In the genomic region with DNA sequence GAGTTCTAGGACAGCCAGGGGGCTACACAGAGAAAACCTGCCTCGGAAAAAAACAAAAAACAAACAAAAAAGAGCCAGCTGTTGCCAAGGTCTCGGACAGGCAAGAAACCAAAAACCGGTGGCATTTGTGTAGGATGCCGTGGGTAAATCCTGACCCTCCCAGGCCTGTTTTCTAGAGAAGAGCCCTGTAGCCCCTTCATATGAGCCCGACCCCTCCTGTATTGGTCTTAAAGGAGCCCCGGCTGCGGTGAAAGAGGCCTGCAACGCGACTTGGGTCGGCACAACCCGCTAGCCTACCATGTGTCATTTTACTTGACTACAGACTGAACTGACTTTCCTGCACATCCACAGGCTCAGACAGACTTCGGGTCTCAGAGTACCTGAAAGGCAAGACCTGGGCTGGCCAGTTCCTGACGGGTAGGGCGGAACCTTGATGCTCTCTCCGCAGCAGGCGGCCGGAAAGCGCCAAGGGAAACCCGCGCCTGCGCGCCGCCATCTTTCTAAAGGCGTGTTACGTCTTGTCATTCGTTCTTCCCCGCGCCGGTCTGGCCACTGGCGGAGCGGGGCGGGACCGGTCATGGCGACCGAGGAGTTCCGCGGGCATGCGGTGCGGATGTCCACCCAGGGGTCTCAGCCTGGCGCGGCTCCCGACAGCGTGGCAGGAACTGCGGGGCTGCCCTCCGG, we compare ENCODE assay signal across 8 mouse cellular contexts. TPM values are rescaled to one million over a fixed set of nuclear protein-coding genes. Genes with fewer than 3 reads are reported as not detected.
DNase-seq lines count a peak whose midpoint lies in the region; ATAC-seq and TF ChIP-seq lines count a peak whose summit lies in the region.

Fam219b (plus strand) TSS at position 485 of the 684 bp plus-strand sequence.

- H3K79me2 ChIP-seq in C2C12 (ENCODE audit: control insufficient read depth, insufficient read depth): peaks cover 16% of the 10 kb centered on the region

- TF ChIP-seq POLR2A in embryonic fibroblast, embryonic 13.5 days (IDR thresholded peaks at IDR 0.05; ENCODE audit: low read depth, low read length): peak; percentile 82

- 4% methylated on average over 45 of the region's 45 CpGs for WGBS in heart, embryonic 10.5 days
- 2% methylated on average over 45 of the region's 45 CpGs for WGBS in kidney, embryonic 15.5 days
- 2% methylated on average over 45 of the region's 45 CpGs for WGBS in limb, embryonic 15.5 days
- 2% methylated on average over 45 of the region's 45 CpGs for WGBS in midbrain, postnatal 0 days

- DNase-seq in brain, adult 2 months (ENCODE audit: low read depth, low spot score): peak; percentile 95
- DNase-seq in heart, embryonic 10.5 days (ENCODE audit: low spot score): peak; percentile 96
- DNase-seq in midbrain, postnatal 0 days (ENCODE audit: low spot score): peak; percentile 95
- DNase-seq in spleen, postnatal 10 days (ENCODE audit: low spot score in 2 of 2): peak; percentile 86 to 93

- H3K9me3 ChIP-seq in heart, embryonic 10.5 days: no peaks in the 10 kb centered on the region
- H3K9me3 ChIP-seq in kidney, embryonic 15.5 days (replicated peaks): no peaks in the 10 kb centered on the region
- no peaks in the 10 kb centered on the region for H3K9me3 ChIP-seq in limb, embryonic 15.5 days
- H3K9me3 ChIP-seq in midbrain, postnatal 0 days (ENCODE audit: low read length): no peaks in the 10 kb centered on the region

- peak within 1 kb of the TSS; percentile 66 for H3K4me3 ChIP-seq in C2C12 (ENCODE audit: insufficient read depth, poor library complexity, severe bottlenecking)
- H3K4me3 ChIP-seq in embryonic fibroblast, embryonic 13.5 days (ENCODE audit: insufficient read depth, low read length): peak within 1 kb of the TSS; percentile 93
- peak within 1 kb of the TSS; percentile 92 for H3K4me3 ChIP-seq in heart, embryonic 10.5 days
- peak within 1 kb of the TSS; percentile 76 for H3K4me3 ChIP-seq in kidney, embryonic 15.5 days (replicated peaks)
- H3K4me3 ChIP-seq in limb, embryonic 15.5 days: peak within 1 kb of the TSS; percentile 91
- H3K4me3 ChIP-seq in midbrain, postnatal 0 days (ENCODE audit: low read depth, low read length): peak within 1 kb of the TSS; percentile 72

- no peak for TF ChIP-seq CTCF in C2C12 (IDR thresholded peaks at IDR 0.05; ENCODE audit: control insufficient read depth, insufficient read depth, insufficient read length)
- no peak for TF ChIP-seq CTCF in embryonic fibroblast, embryonic 13.5 days (IDR thresholded peaks at IDR 0.05; ENCODE audit: borderline replicate concordance, insufficient read depth, low read length)
- no peak for TF ChIP-seq CTCF in midbrain, postnatal 0 days (IDR thresholded peaks at IDR 0.05)

- peaks cover 53% of the 10 kb centered on the region for H3K36me3 ChIP-seq in C2C12 (ENCODE audit: control insufficient read depth, insufficient read depth)
- H3K36me3 ChIP-seq in heart, embryonic 10.5 days: peaks cover 59% of the 10 kb centered on the region
- peaks cover 65% of the 10 kb centered on the region for H3K36me3 ChIP-seq in kidney, embryonic 15.5 days
- peaks cover 44% of the 10 kb centered on the region for H3K36me3 ChIP-seq in limb, embryonic 15.5 days
- peaks cover 30% of the 10 kb centered on the region for H3K36me3 ChIP-seq in midbrain, postnatal 0 days (ENCODE audit: insufficient read depth, low read length)

- peaks cover 9% of the 10 kb centered on the region for H3K79me3 ChIP-seq in C2C12 (ENCODE audit: low read depth)

- H3K27ac ChIP-seq in embryonic fibroblast, embryonic 13.5 days (ENCODE audit: insufficient read depth, low read length): peak within 1 kb of the TSS; percentile 21; the same call in 1 of the 2 replicates
- H3K27ac ChIP-seq in heart, embryonic 10.5 days: peak within 1 kb of the TSS; percentile 95
- peak within 1 kb of the TSS; percentile 82 for H3K27ac ChIP-seq in kidney, embryonic 15.5 days
- peak within 1 kb of the TSS; percentile 89 for H3K27ac ChIP-seq in limb, embryonic 15.5 days
- peak within 1 kb of the TSS; percentile 86 for H3K27ac ChIP-seq in midbrain, postnatal 0 days (ENCODE audit: low read depth, low read length)

- H3K9ac ChIP-seq in kidney, embryonic 15.5 days: peak within 1 kb of the TSS; percentile 82
- peak within 1 kb of the TSS; percentile 86 for H3K9ac ChIP-seq in limb, embryonic 15.5 days
- H3K9ac ChIP-seq in midbrain, postnatal 0 days (replicated peaks; ENCODE audit: low read length, poor library complexity, severe bottlenecking): peak within 1 kb of the TSS; percentile 83

- no peaks in the 10 kb centered on the region for H3K27me3 ChIP-seq in C2C12 (ENCODE audit: control insufficient read depth, insufficient read depth, insufficient read length)
- H3K27me3 ChIP-seq in heart, embryonic 10.5 days (ENCODE audit: insufficient read depth, poor library complexity, severe bottlenecking): no peaks in the 10 kb centered on the region
- H3K27me3 ChIP-seq in kidney, embryonic 15.5 days: no peaks in the 10 kb centered on the region
- H3K27me3 ChIP-seq in limb, embryonic 15.5 days: no peaks in the 10 kb centered on the region
- no peaks in the 10 kb centered on the region for H3K27me3 ChIP-seq in midbrain, postnatal 0 days (ENCODE audit: insufficient read depth, low read length)

- peak within 1 kb of the TSS; percentile 86 for H3ac ChIP-seq in C2C12 (ENCODE audit: control insufficient read depth, insufficient read length, low read depth)

- H3K4me1 ChIP-seq in embryonic fibroblast, embryonic 13.5 days (ENCODE audit: control insufficient read depth, insufficient read depth, low read length): peaks cover 6% of the 10 kb centered on the region; the same call in 1 of the 2 replicates
- peaks cover 13% of the 10 kb centered on the region for H3K4me1 ChIP-seq in heart, embryonic 10.5 days
- H3K4me1 ChIP-seq in kidney, embryonic 15.5 days: peaks cover 22% of the 10 kb centered on the region
- peaks cover 22% of the 10 kb centered on the region for H3K4me1 ChIP-seq in limb, embryonic 15.5 days
- H3K4me1 ChIP-seq in midbrain, postnatal 0 days (ENCODE audit: insufficient read depth, low read length): peaks cover 6% of the 10 kb centered on the region; the same call in 1 of the 2 replicates

- peak; percentile 91 for ATAC-seq in kidney, embryonic 15.5 days (replicated peaks; ENCODE audit: low FRiP score)
- peak; percentile 83 for ATAC-seq in limb, embryonic 15.5 days (ENCODE audit: insufficient number of reproducible peaks, low FRiP score, low TSS enrichment, low read depth)
- ATAC-seq in midbrain, postnatal 0 days (ENCODE audit: low FRiP score): peak; percentile 88

- H3K4me2 ChIP-seq in kidney, embryonic 15.5 days: peak within 1 kb of the TSS; percentile 80
- peak within 1 kb of the TSS; percentile 71 for H3K4me2 ChIP-seq in limb, embryonic 15.5 days
- H3K4me2 ChIP-seq in midbrain, postnatal 0 days (ENCODE audit: low read depth, low read length, poor library complexity, severe bottlenecking): peak within 1 kb of the TSS; percentile 76

TF ChIP-seq in C2C12, 6 proteins besides CTCF, POLR2A, EP300 and RAD21:
- TF ChIP-seq MYOD1 (IDR thresholded peaks at IDR 0.05; ENCODE audit: control insufficient read depth, insufficient read length, low read depth) (no peak), USF1 (IDR thresholded peaks at IDR 0.05; ENCODE audit: low read depth) (no peak), MYOG (IDR thresholded peaks at IDR 0.05; ENCODE audit: control insufficient read depth, extremely low read depth, insufficient read length) (no peak), FOSL1 (IDR thresholded peaks at IDR 0.05; ENCODE audit: insufficient read depth, low read length, poor library complexity, severe bottlenecking) (no peak), CEBPB (IDR thresholded peaks at IDR 0.05; ENCODE audit: low read depth) (no peak)

RNA-seq across cellular contexts. Expression of gene Fam219b, which starts in this region (rescaled TPM):
- polyA plus RNA-seq in C2C12 (2012; fragmentation: generic; extraction: Trizol): 20.9 TPM
- 12.6 and 13.0 TPM in 2 replicates for polyA plus RNA-seq in embryonic fibroblast, embryonic 13.5 days (2011; ENCODE audit: insufficient read length, low read depth, missing spikeins)
- polyA plus RNA-seq in heart, embryonic 10.5 days (2016; fragmentation: Nextera tagmentation; extraction: Ambion mirVana): 14.2 and 14.9 TPM in 2 replicates
- 18.1 and 19.0 TPM in 2 replicates for polyA plus RNA-seq in kidney, embryonic 15.5 days (2015; fragmentation: Nextera tagmentation; extraction: Ambion mirVana)
- polyA plus RNA-seq in limb, embryonic 15.5 days (2015; fragmentation: Nextera tagmentation; extraction: Ambion mirVana): 26.8 and 27.5 TPM in 2 replicates
- total RNA-seq in midbrain, postnatal 0 days (2014; rRNA removed): 20.6 and 29.7 TPM in 2 replicates
- 24.8 and 25.6 TPM in 2 replicates for polyA plus RNA-seq in midbrain, postnatal 0 days (2015; fragmentation: Nextera tagmentation; extraction: Ambion mirVana)

Comparison
In these comparisons a context has a peak if more than half of its experiments do, and no peak if none do; other contexts are left out.
1. Peak in every context shown above with its lines: DNase-seq, ATAC-seq, H3K4me3 ChIP-seq and H3K27ac ChIP-seq.
2. H3K27ac ChIP-seq: peak in every context shown above with its lines; median percentile 95 in heart, embryonic 10.5 days; 89 in limb, embryonic 15.5 days; 86 in midbrain, postnatal 0 days; 82 in kidney, embryonic 15.5 days; 21 in embryonic fibroblast, embryonic 13.5 days.